Mouse (Mus musculus) G1E (cell line): Measurements from ENCODE around the gene Izumo2.

Experiments used
- CTCF ChIP-seq: IDR thresholded peaks from 2 replicates; pipeline ENCODE4 v1.5.1; 2012; ENCODE audit warnings: low read depth, low read length, inconsistent platforms, mixed read lengths
- GATA1 ChIP-seq: IDR thresholded peaks from 2 replicates; pipeline ENCODE4 v1.6.1; 2012; ENCODE audit warnings: borderline replicate concordance, low read length, inconsistent platforms, mixed read lengths

DNA sequence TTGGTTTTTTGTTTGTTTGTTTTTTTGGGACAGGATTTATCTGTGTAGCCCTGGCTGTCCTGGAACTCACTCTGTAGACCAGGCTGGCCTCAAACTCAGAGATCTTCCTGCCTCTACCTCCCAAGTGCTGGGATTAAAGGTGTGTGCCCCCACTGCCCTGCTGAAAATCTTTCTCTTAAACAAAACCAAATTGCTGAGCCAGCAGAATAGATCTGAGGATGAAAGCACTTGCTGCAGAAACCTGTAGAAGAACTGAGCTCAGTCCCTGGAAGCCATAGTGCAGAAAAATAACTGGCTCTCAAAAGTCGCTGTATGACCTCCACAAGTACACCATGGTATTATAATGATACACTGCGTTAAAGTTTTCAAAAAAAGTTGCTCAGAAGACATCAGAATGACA is 48.6 kb downstream of the Izumo2 start:
- TF ChIP-seq CTCF = no peak
- no peak for TF ChIP-seq GATA1
